ENCODE assay signal across 26 mouse cellular contexts in genomic region chr19:21918113-21918512, GRCm38 (mm10).
DNase-seq lines count a peak whose midpoint lies in the region; ATAC-seq and TF ChIP-seq lines count a peak whose summit lies in the region.
"Had no signal": no experiment of that assay in that cellular context is flagged by ENCODE, and none has a peak within 500 bp of the region (broad histone marks: within the 10 kb centered on the region; RNA-seq: fewer than 3 reads in every experiment).

No protein-coding gene starts in this region.

- H3K27me3 ChIP-seq in hindbrain, embryonic 14.5 days (ENCODE audit: control insufficient read depth, insufficient read depth, low read length), result no peaks in the 10 kb centered on the region
- H3K27me3 ChIP-seq in hindbrain, embryonic 16.5 days (replicated peaks; ENCODE audit: control insufficient read depth, insufficient read depth, low read length), result no peaks in the 10 kb centered on the region
- no peaks in the 10 kb centered on the region for H3K27me3 ChIP-seq in midbrain, embryonic 14.5 days (ENCODE audit: control insufficient read depth, insufficient read depth, low read length)
- H3K27me3 ChIP-seq in midbrain, embryonic 11.5 days (ENCODE audit: control insufficient read depth, insufficient read depth, low read length), result no peaks in the 10 kb centered on the region
- H3K27me3 ChIP-seq: hindbrain, embryonic 12.5 days; limb, embryonic 15.5 days; midbrain, embryonic 15.5 days; stomach, embryonic 15.5 days had no signal

- no peak overlapping the region for H3K9ac ChIP-seq in hindbrain, embryonic 14.5 days
- no peak overlapping the region for H3K9ac ChIP-seq in hindbrain, embryonic 16.5 days (ENCODE audit: low read depth, low read length)
- no peak overlapping the region for H3K9ac ChIP-seq in midbrain, embryonic 14.5 days (replicated peaks; ENCODE audit: low read length)
- H3K9ac ChIP-seq in midbrain, embryonic 11.5 days (ENCODE audit: low read length), result no peak overlapping the region
- H3K9ac ChIP-seq: hindbrain, embryonic 12.5 days; limb, embryonic 15.5 days; liver, embryonic 14.5 days; lung, embryonic 14.5 days; midbrain, embryonic 15.5 days; stomach, embryonic 15.5 days had no signal

- TF ChIP-seq CTCF in gastrocnemius, adult 2 months (IDR thresholded peaks at IDR 0.05), result peak; percentile 21; the same call in 1 of the 2 replicates

- intact Hi-C loops in gastrocnemius, adult 2 months (cut with DNase I), result no loop called here

- 92% methylated on average over 4 of the region's 4 CpGs for WGBS in hindbrain, embryonic 14.5 days
- WGBS in hindbrain, embryonic 16.5 days, result 88% methylated on average over 4 of the region's 4 CpGs
- 83% methylated on average over 4 of the region's 4 CpGs for WGBS in midbrain, embryonic 14.5 days
- WGBS in midbrain, embryonic 11.5 days, result 85% methylated on average over 4 of the region's 4 CpGs

- no peaks in the 10 kb centered on the region for H3K36me3 ChIP-seq in hindbrain, embryonic 14.5 days (replicated peaks; ENCODE audit: control insufficient read depth, insufficient read depth)
- no peaks in the 10 kb centered on the region for H3K36me3 ChIP-seq in hindbrain, embryonic 16.5 days (ENCODE audit: control insufficient read depth, insufficient read depth, low read length)
- no peaks in the 10 kb centered on the region for H3K36me3 ChIP-seq in midbrain, embryonic 14.5 days (ENCODE audit: control insufficient read depth, insufficient read depth, low read length)
- H3K36me3 ChIP-seq in midbrain, embryonic 11.5 days (ENCODE audit: control insufficient read depth, insufficient read depth, low read length), result no peaks in the 10 kb centered on the region
- H3K36me3 ChIP-seq: embryonic facial prominence, embryonic 10.5 days; hindbrain, embryonic 12.5 days; limb, embryonic 15.5 days; midbrain, embryonic 15.5 days; stomach, embryonic 15.5 days had no signal

- H3K4me1 ChIP-seq in hindbrain, embryonic 14.5 days (replicated peaks; ENCODE audit: control insufficient read depth, insufficient read depth, low read length), result no peaks in the 10 kb centered on the region; the same call in 1 of the 2 replicates
- H3K4me1 ChIP-seq in hindbrain, embryonic 16.5 days (ENCODE audit: control insufficient read depth, insufficient read depth, low read depth, low read length), result 0 out of 2 replicates have a peak, but pooled peaks cover 3% of the 10 kb centered on the region
- H3K4me1 ChIP-seq in midbrain, embryonic 14.5 days (ENCODE audit: control insufficient read depth, insufficient read depth, low read length), result 0 out of 2 replicates have a peak, but pooled peaks cover 4% of the 10 kb centered on the region
- no peaks in the 10 kb centered on the region for H3K4me1 ChIP-seq in midbrain, embryonic 11.5 days (ENCODE audit: control insufficient read depth, insufficient read depth, low read length)
- H3K4me1 ChIP-seq: limb, embryonic 15.5 days; midbrain, embryonic 15.5 days; stomach, embryonic 15.5 days had no signal

- H3K9me3 ChIP-seq in hindbrain, embryonic 14.5 days (ENCODE audit: control insufficient read depth, low read length), result no peaks in the 10 kb centered on the region
- H3K9me3 ChIP-seq in hindbrain, embryonic 16.5 days (ENCODE audit: control insufficient read depth, low read length), result no peaks in the 10 kb centered on the region
- no peaks in the 10 kb centered on the region for H3K9me3 ChIP-seq in midbrain, embryonic 14.5 days (ENCODE audit: control insufficient read depth, low read length)
- H3K9me3 ChIP-seq in midbrain, embryonic 11.5 days (ENCODE audit: control insufficient read depth, low read length), result no peaks in the 10 kb centered on the region
- H3K9me3 ChIP-seq: embryonic facial prominence, embryonic 10.5 days; hindbrain, embryonic 12.5 days; limb, embryonic 15.5 days; midbrain, embryonic 15.5 days; stomach, embryonic 15.5 days had no signal

- H3K27ac ChIP-seq in gastrocnemius, adult 2 months, result no peak overlapping the region
- H3K27ac ChIP-seq in hindbrain, embryonic 14.5 days, result no peak overlapping the region
- no peak overlapping the region for H3K27ac ChIP-seq in hindbrain, embryonic 16.5 days (ENCODE audit: low read depth, low read length)
- H3K27ac ChIP-seq in midbrain, embryonic 14.5 days (replicated peaks; ENCODE audit: low read depth, low read length), result no peak overlapping the region
- H3K27ac ChIP-seq in midbrain, embryonic 11.5 days (ENCODE audit: low read depth, low read length), result no peak overlapping the region
- H3K27ac ChIP-seq: embryonic facial prominence, embryonic 10.5 days; hindbrain, embryonic 12.5 days; limb, embryonic 15.5 days; liver, embryonic 14.5 days; midbrain, embryonic 15.5 days; stomach, embryonic 15.5 days had no signal

- H3K4me2 ChIP-seq in hindbrain, embryonic 14.5 days (replicated peaks), result no peak overlapping the region
- no peak overlapping the region for H3K4me2 ChIP-seq in hindbrain, embryonic 16.5 days (ENCODE audit: low read length)
- no peak overlapping the region for H3K4me2 ChIP-seq in midbrain, embryonic 14.5 days (ENCODE audit: low read length)
- H3K4me2 ChIP-seq in midbrain, embryonic 11.5 days, result no peak overlapping the region
- H3K4me2 ChIP-seq: hindbrain, embryonic 12.5 days; limb, embryonic 15.5 days; lung, embryonic 14.5 days; midbrain, embryonic 15.5 days; stomach, embryonic 15.5 days had no signal

- H3K4me3 ChIP-seq in gastrocnemius, adult 2 months, result no peak overlapping the region
- no peak overlapping the region for H3K4me3 ChIP-seq in hindbrain, embryonic 14.5 days (replicated peaks; ENCODE audit: low read length)
- no peak overlapping the region for H3K4me3 ChIP-seq in hindbrain, embryonic 16.5 days (ENCODE audit: low read length)
- no peak overlapping the region for H3K4me3 ChIP-seq in midbrain, embryonic 14.5 days (replicated peaks; ENCODE audit: low read depth, low read length)
- H3K4me3 ChIP-seq in midbrain, embryonic 11.5 days (ENCODE audit: low read depth, low read length), result no peak overlapping the region
- H3K4me3 ChIP-seq: embryonic facial prominence, embryonic 10.5 days; hindbrain, embryonic 12.5 days; limb, embryonic 15.5 days; midbrain, embryonic 15.5 days; myocyte; stomach, embryonic 15.5 days had no signal

- no peak for DNase-seq in gastrocnemius, adult 2 months
- no peak for DNase-seq in gastrocnemius, postnatal 10 days
- DNase-seq in hindbrain, embryonic 14.5 days (ENCODE audit: low spot score), result peak; percentile 24
- DNase-seq in midbrain, embryonic 14.5 days, result peak; percentile 28
- DNase-seq in midbrain, embryonic 11.5 days (ENCODE audit: low spot score, missing footprints), result no peak
- no peak for DNase-seq in urinary bladder, postnatal 4 days (ENCODE audit: low spot score in 2 of 2)
- DNase-seq: adrenal gland, postnatal 10 days; B cell, adult 2 months; cerebellum, adult 9-10 months; kidney, adult 9 months; kidney, postnatal 14 days; left cerebral cortex, postnatal 4 days; lung, embryonic 14.5 days; right cerebral cortex, adult 18-20 months; thymus, postnatal 36 days had no signal

- no peak for ATAC-seq in hindbrain, embryonic 14.5 days (ENCODE audit: low FRiP score)
- ATAC-seq in hindbrain, embryonic 16.5 days, result no peak
- ATAC-seq in midbrain, embryonic 14.5 days (ENCODE audit: low FRiP score, low TSS enrichment), result no peak
- no peak for ATAC-seq in midbrain, embryonic 11.5 days (ENCODE audit: low FRiP score)
- ATAC-seq in hematopoietic stem cell, adult 5-6 weeks (replicated peaks in 1 of 2; ENCODE audit: insufficient read depth in 1 of 2, low FRiP score in 2 of 2, low TSS enrichment in 1 of 2, low read depth in 1 of 2, poor library complexity in 2 of 2, severe bottlenecking in 2 of 2), result peak; percentile 49 to 51; a peak in 3 of 4 replicates
- ATAC-seq: activated CD4-positive, CD25-positive, alpha-beta regulatory T cell, adult 4 months; forebrain, embryonic 16.5 days; midbrain, embryonic 15.5 days had no signal

Comparison
In these comparisons a context has a peak if more than half of its experiments do, and no peak if none do; other contexts are left out.
1. DNase-seq: peak in hindbrain, embryonic 14.5 days (single experiment) and midbrain, embryonic 14.5 days (single experiment); none in gastrocnemius, adult 2 months (single experiment), gastrocnemius, postnatal 10 days (single experiment), midbrain, embryonic 11.5 days (single experiment) and urinary bladder, postnatal 4 days (0 of 2).
2. ATAC-seq: peak in hematopoietic stem cell, adult 5-6 weeks (2 of 2); none in hindbrain, embryonic 14.5 days (single experiment), hindbrain, embryonic 16.5 days (single experiment), midbrain, embryonic 14.5 days (single experiment) and midbrain, embryonic 11.5 days (single experiment).